Mouse (Mus musculus): Measurements from ENCODE around the gene Pate2. TPM values are rescaled to one million over a fixed set of nuclear protein-coding genes. Genes with fewer than 3 reads are reported as not detected.

The Pate2 gene
- polyA plus RNA-seq (2016; fragmentation: Nextera tagmentation; extraction: Ambion mirVana), result 1.5 and 1.6 TPM in 2 replicates

- peak; percentile 93 for DNase-seq (ENCODE audit: low spot score)
- Histone ChIP-seq H3K27ac (replicated peaks) (peak within 1 kb of the TSS; percentile 94), H3K9me3 (no peaks in the 10 kb centered on the region), H3K4me1 (peaks cover 24% of the 10 kb centered on the region), H3K36me3 (replicated peaks) (peaks cover 37% of the 10 kb centered on the region), H3K4me3 (peak within 1 kb of the TSS; percentile 71), H3K27me3 (replicated peaks; ENCODE audit: low read depth, poor library complexity, severe bottlenecking) (peaks cover 14% of the 10 kb centered on the region)
- WGBS, result under 1% methylated on average over 86 of the region's 86 CpGs
These were observed at the start of gene Pate2, which contains the start of gene Hyls1 for GRCm38 (mm10) chr9:35569571-35570534. Gene Pate2, plus strand, starts transcription at chr9:35570284. Gene Hyls1, minus strand, starts transcription at chr9:35570398.

- Histone ChIP-seq H3K4me1 (peaks cover 22% of the 10 kb centered on the region), H3K36me3 (replicated peaks) (no peaks in the 10 kb centered on the region), H3K27me3 (replicated peaks; ENCODE audit: low read depth, poor library complexity, severe bottlenecking) (peaks cover 10% of the 10 kb centered on the region), H3K27ac (replicated peaks) (0 out of 2 replicates have a peak overlapping the region, but pooled peaks have one; percentile 45), H3K9me3 (no peaks in the 10 kb centered on the region), H3K4me3 (no peak overlapping the region)
- WGBS, result 86% methylated on average over 6 of the region's 6 CpGs
- no peak for DNase-seq (ENCODE audit: low spot score)
These were observed 49.3 kb upstream of the Pate2 start for GRCm38 (mm10) chr9:35520631-35521348.

GRCm38 (mm10) chr9:35522241-35522640 lies 47.8 kb upstream of the Pate2 start:
- WGBS, result 74% methylated on average over 2 of the region's 2 CpGs
- no peak for DNase-seq (ENCODE audit: low spot score)
- peaks cover 10% of the 10 kb centered on the region for H3K27me3 ChIP-seq (replicated peaks; ENCODE audit: low read depth, poor library complexity, severe bottlenecking)
- no peak overlapping the region for H3K4me3 ChIP-seq
- peaks cover 22% of the 10 kb centered on the region for H3K4me1 ChIP-seq
- H3K27ac ChIP-seq (replicated peaks), result no peak overlapping the region
- no peaks in the 10 kb centered on the region for H3K36me3 ChIP-seq (replicated peaks)
- H3K9me3 ChIP-seq, result no peaks in the 10 kb centered on the region

GRCm38 (mm10) chr9:35522821-35523515 lies 47.1 kb upstream of the Pate2 start:
- H3K4me1 ChIP-seq, result peaks cover 22% of the 10 kb centered on the region
- H3K36me3 ChIP-seq (replicated peaks), result no peaks in the 10 kb centered on the region
- DNase-seq (ENCODE audit: low spot score), result no peak
- no peak overlapping the region for H3K27ac ChIP-seq (replicated peaks)
- H3K4me3 ChIP-seq, result no peak overlapping the region
- peaks cover 10% of the 10 kb centered on the region for H3K27me3 ChIP-seq (replicated peaks; ENCODE audit: low read depth, poor library complexity, severe bottlenecking)
- 79% methylated on average over 1 of the region's 1 CpGs for WGBS
- H3K9me3 ChIP-seq, result no peaks in the 10 kb centered on the region

- Histone ChIP-seq H3K27me3 (replicated peaks; ENCODE audit: low read depth, poor library complexity, severe bottlenecking) (peaks cover 10% of the 10 kb centered on the region; the same call in 1 of the 2 replicates), H3K9me3 (no peaks in the 10 kb centered on the region), H3K27ac (replicated peaks) (no peak overlapping the region), H3K36me3 (replicated peaks) (no peaks in the 10 kb centered on the region), H3K4me1 (peaks cover 27% of the 10 kb centered on the region), H3K4me3 (no peak overlapping the region)
- 42% methylated on average over 5 of the region's 5 CpGs for WGBS
- DNase-seq (ENCODE audit: low spot score), result peak; percentile 47
These were observed 46.5 kb upstream of the Pate2 start for GRCm38 (mm10) chr9:35523541-35523940.

GRCm38 (mm10) chr9:35523941-35524411 lies 46.1 kb upstream of the Pate2 start:
- peak; percentile 63 for DNase-seq (ENCODE audit: low spot score)
- H3K27me3 ChIP-seq (replicated peaks; ENCODE audit: low read depth, poor library complexity, severe bottlenecking), result peaks cover 10% of the 10 kb centered on the region; the same call in 1 of the 2 replicates
- H3K4me1 ChIP-seq, result peaks cover 31% of the 10 kb centered on the region
- H3K4me3 ChIP-seq, result no peak overlapping the region
- H3K36me3 ChIP-seq (replicated peaks), result no peaks in the 10 kb centered on the region
- no peaks in the 10 kb centered on the region for H3K9me3 ChIP-seq
- 0 out of 2 replicates have a peak overlapping the region, but pooled peaks have one; percentile 35 for H3K27ac ChIP-seq (replicated peaks)
- 31% methylated on average over 7 of the region's 7 CpGs for WGBS

- H3K4me3 ChIP-seq, result no peak overlapping the region
- no peaks in the 10 kb centered on the region for H3K9me3 ChIP-seq
- H3K27ac ChIP-seq (replicated peaks), result peak overlapping the region; percentile 48; the same call in 1 of the 2 replicates
- H3K36me3 ChIP-seq (replicated peaks), result no peaks in the 10 kb centered on the region
- WGBS, result 58% methylated on average over 3 of the region's 3 CpGs
- H3K27me3 ChIP-seq (replicated peaks; ENCODE audit: low read depth, poor library complexity, severe bottlenecking), result peaks cover 3% of the 10 kb centered on the region; the same call in 1 of the 2 replicates
- H3K4me1 ChIP-seq, result peaks cover 45% of the 10 kb centered on the region
- DNase-seq (ENCODE audit: low spot score), result no peak
These were observed 40.9 kb upstream of the Pate2 start for GRCm38 (mm10) chr9:35529141-35529540.

- Histone ChIP-seq H3K9me3 (no peaks in the 10 kb centered on the region), H3K36me3 (replicated peaks) (no peaks in the 10 kb centered on the region), H3K27ac (replicated peaks) (peak overlapping the region; percentile 69), H3K27me3 (replicated peaks; ENCODE audit: low read depth, poor library complexity, severe bottlenecking) (peaks cover 3% of the 10 kb centered on the region; the same call in 1 of the 2 replicates), H3K4me3 (0 out of 2 replicates have a peak overlapping the region, but pooled peaks have one; percentile 11), H3K4me1 (peaks cover 44% of the 10 kb centered on the region)
- peak; percentile 89 for DNase-seq (ENCODE audit: low spot score)
- WGBS, result 7% methylated on average over 1 of the region's 1 CpGs
These were observed 40.3 kb upstream of the Pate2 start for GRCm38 (mm10) chr9:35529796-35530195.

GRCm38 (mm10) chr9:35533266-35533665 lies 36.8 kb upstream of the Pate2 start:
- no peaks in the 10 kb centered on the region; the same call in 1 of the 2 replicates for H3K27me3 ChIP-seq (replicated peaks; ENCODE audit: low read depth, poor library complexity, severe bottlenecking)
- 77% methylated on average over 9 of the region's 9 CpGs for WGBS
- no peak for DNase-seq (ENCODE audit: low spot score)
- H3K4me1 ChIP-seq, result peaks cover 54% of the 10 kb centered on the region
- no peak overlapping the region for H3K4me3 ChIP-seq
- no peaks in the 10 kb centered on the region for H3K36me3 ChIP-seq (replicated peaks)
- H3K9me3 ChIP-seq, result no peaks in the 10 kb centered on the region
- no peak overlapping the region for H3K27ac ChIP-seq (replicated peaks)

- Histone ChIP-seq H3K9me3 (no peaks in the 10 kb centered on the region), H3K4me1 (peaks cover 45% of the 10 kb centered on the region), H3K4me3 (no peak overlapping the region), H3K27ac (replicated peaks) (no peak overlapping the region), H3K27me3 (replicated peaks; ENCODE audit: low read depth, poor library complexity, severe bottlenecking) (no peaks in the 10 kb centered on the region; the same call in 1 of the 2 replicates), H3K36me3 (replicated peaks) (no peaks in the 10 kb centered on the region)
- WGBS, result 5% methylated on average over 2 of the region's 2 CpGs
- peak; percentile 76 for DNase-seq (ENCODE audit: low spot score)
These were observed 35.0 kb upstream of the Pate2 start for GRCm38 (mm10) chr9:35535110-35535509.

GRCm38 (mm10) chr9:35535876-35536275 lies 34.2 kb upstream of the Pate2 start:
- H3K27me3 ChIP-seq (replicated peaks; ENCODE audit: low read depth, poor library complexity, severe bottlenecking), result no peaks in the 10 kb centered on the region; the same call in 1 of the 2 replicates
- peaks cover 38% of the 10 kb centered on the region for H3K4me1 ChIP-seq
- no peak overlapping the region for H3K4me3 ChIP-seq
- H3K36me3 ChIP-seq (replicated peaks), result no peaks in the 10 kb centered on the region
- DNase-seq (ENCODE audit: low spot score), result no peak
- 86% methylated on average over 4 of the region's 4 CpGs for WGBS
- H3K27ac ChIP-seq (replicated peaks), result no peak overlapping the region
- H3K9me3 ChIP-seq, result no peaks in the 10 kb centered on the region

All from embryonic facial prominence, embryonic 10.5 days (tissue).